Mouse (Mus musculus): ENCODE results near the gene Usp20.
"Not testable (repeated sequence)": the region's sequence is repeated elsewhere in the genome, so short reads cannot be mapped to it uniquely, and the experiment has no call there.

The Usp20 gene

DNA sequence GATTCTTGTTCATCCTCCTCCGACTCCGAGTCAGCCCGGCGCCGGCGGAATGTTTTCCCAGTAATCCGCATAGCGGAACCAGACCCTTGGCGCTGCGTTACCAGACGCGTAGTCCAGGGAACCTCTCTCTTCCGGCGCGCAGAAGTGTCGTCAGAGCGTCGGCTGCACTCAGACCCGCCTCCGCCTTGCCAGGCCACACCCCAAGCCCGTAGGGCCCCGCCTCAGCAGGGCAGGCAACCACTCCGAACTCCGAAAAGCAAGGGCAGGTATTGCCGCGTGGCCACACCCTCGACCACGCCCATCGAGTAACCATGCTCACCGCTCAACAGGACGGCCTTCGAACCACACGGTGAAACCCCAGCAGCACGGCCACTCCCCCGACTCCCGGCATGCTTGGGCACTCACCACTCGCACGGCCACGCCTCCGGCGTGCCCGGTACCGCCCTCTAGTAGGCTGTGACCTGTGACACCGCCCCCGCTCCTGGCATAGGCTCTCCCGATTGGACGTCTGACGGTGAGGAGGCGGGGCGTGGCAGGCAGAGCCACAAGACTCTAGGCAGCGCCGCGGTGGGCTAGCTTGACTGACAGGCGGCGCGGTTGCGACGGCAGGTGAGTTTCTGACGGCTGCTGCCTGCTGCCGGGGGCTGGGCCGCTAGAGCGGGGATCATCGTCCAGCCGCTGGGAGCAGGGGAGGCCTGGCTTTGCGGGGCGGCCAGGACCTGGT lies at the start of gene Usp20, which contains the start of gene BC005624:
Usp20 (plus strand) TSS at position 490 of the 724 bp plus-strand sequence.
BC005624 (minus strand) TSS at position 412 of the 724 bp plus-strand sequence.
- DNase-seq (ENCODE audit: extremely low read depth, low read depth), result peak; percentile 96

DNA sequence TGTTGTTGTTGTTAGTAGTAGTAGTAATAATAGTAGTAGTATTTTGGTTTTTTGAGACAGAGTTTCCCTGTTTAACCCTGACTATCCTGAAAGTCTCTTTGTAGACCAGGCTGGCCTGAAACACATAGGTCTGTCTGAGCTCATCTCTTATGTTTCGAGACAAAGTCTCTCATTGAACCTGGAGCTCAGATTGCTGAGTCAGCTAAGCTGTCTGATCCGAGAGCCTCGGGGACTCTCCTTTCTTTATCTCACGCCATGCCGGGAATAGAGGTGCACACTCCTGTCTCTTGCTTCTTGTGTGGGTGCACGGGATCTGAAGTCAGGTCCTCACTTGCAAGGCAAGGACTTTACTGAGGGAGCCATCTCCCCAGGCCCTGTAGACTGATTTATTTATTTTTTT lies 49.0 kb upstream of the Usp20 start:
- DNase-seq (ENCODE audit: extremely low read depth, low read depth), result no peak

- DNase-seq (ENCODE audit: extremely low read depth, low read depth), result peak; percentile 49
These were observed 48.1 kb upstream of the Usp20 start for GRCm38 (mm10) chr2:30933917-30934450.

DNA sequence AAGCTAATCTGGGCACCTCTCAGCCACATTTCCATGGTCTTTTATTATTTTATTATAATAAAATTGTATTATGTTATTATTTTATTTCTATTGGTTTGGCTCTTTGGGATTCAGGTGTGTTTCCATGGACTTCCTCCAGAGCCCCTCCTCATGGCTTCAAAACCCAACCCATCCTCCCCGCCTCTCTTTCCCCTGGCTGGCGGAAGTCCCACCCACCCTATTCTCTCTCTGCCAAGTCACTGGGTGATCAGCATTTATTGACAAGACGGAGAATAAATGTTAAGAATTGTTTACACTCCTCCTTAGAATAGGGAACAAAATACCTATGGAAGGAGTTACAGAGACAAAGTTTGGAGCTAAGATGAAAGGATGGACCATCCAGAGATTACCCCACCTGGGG lies 45.3 kb upstream of the Usp20 start:
- no peak for DNase-seq (ENCODE audit: extremely low read depth, low read depth)

- no peak for DNase-seq (ENCODE audit: extremely low read depth, low read depth)
These were observed 44.3 kb upstream of the Usp20 start for GRCm38 (mm10) chr2:30937731-30938130.

GRCm38 (mm10) chr2:30938574-30938991 lies 43.5 kb upstream of the Usp20 start:
- no peak for DNase-seq (ENCODE audit: extremely low read depth, low read depth)

DNA sequence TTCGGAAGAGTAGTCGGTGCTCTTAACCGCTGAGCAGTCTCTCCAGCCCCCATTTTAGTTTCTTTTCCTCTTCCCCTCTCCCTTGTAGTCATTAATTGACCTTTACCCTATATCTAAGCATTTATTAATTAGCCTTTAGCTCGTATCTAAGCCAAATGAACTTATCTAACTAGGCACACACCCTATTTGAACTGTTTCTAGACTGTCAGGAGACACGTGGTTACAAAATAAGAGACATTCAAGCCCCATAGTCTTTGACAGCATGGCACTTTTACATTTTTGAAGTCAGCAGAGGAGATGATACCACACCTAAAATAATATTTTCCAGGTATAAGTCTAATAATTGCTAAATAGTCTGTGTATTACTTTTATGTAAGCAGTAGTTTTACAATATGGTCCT lies 40.5 kb upstream of the Usp20 start:
- DNase-seq (ENCODE audit: extremely low read depth, low read depth), result no peak

DNA sequence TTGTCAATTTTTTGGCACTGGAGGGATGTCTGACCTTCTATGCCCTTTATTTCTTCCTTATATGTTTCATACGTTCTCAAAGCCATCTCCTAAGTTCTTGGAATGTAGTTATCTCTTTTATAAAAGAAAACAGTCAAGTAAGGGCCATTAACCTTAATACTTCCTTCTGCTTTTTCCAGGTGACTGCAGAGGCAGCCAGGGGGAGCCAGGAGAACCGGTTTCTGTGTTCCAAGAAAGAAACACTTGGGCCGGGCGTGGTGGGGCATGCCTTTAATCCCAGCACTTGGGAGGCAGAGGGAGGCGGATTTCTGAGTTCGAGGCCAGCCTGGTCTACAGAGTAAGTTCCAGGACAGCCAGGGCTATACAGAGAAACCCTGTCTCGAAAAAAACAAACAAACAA lies 40.0 kb upstream of the Usp20 start:
- DNase-seq (ENCODE audit: extremely low read depth, low read depth), result not testable (repeated sequence)

- DNase-seq (ENCODE audit: extremely low read depth, low read depth), result peak; percentile 80
These were observed 39.5 kb upstream of the Usp20 start for GRCm38 (mm10) chr2:30942603-30943011.

DNA sequence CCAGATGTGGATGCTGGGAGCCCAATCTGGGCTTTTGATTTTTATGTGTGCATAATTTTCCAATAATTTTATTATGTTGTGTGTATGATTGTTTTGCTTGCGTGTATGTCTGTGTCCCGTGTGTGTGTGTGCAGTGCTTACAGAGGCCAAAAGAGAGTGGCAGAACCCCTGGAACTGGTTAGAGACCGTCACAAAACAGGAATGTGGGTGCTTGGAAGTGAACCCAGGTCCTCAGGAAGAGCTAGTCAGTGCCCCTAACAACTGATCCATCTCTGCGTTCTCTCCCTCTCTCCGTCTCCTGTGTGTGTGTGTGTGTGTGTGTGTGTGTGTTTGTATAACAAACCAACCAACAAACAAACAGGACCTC lies 29.6 kb upstream of the Usp20 start:
- no peak for DNase-seq (ENCODE audit: extremely low read depth, low read depth)

DNA sequence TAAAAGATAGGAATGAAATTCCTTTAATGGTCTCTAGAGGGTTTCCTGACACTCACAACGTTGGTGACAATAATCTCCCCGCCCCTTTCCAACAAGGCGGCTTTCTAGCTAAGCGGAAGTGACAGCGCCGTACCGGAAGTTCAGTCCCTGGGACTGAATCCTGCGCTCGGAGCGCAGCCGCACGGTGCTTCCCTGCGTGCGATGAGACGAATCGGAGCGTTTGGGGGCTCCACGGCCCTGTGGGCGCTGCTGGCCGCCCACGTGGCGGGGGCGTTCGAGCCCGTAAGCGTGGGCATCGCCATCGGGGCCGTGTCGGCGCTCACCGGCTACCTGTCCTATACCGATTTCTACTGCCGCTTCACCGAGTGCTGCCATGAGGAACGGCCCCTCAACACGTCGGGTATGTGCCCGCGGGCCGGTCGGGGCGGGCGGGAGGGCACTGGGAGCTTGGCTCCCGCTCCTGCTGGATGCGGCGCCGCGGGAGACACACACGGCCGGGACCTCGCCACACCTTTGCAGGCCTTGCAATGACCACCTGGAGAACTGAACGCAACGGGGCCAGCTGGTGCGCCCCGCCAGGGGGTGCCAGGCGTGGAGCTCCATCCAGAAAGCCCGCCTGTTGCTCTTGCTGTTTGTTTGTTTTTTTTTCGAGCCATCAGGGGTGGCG lies 29.1 kb upstream of the Usp20 start, which contains the start of gene Tor1b:
Tor1b (plus strand) TSS at position 136 of the 667 bp plus-strand sequence.
- peak; percentile 86 for DNase-seq (ENCODE audit: extremely low read depth, low read depth)

DNA sequence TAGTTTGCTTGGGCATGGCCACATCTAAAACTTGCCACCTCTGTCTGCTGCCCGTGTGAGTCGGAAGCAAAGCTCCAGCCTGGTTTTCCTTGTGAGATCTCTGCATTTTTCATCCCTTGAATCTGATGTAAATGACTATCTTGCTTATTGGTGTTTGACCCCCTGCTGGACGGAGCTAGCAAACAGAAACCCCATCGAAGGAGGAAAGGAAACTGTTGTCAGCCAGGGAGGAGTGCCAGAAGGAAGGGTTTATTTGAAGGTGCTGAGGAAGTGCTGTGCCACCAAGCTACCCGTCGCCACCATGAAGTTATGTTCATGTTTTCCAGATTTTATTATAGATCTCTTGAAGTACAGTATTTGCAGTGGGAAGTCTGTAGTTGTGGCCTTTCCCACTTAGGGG lies 27.3 kb upstream of the Usp20 start:
- DNase-seq (ENCODE audit: extremely low read depth, low read depth), result no peak

GRCm38 (mm10) chr2:30957511-30957910 lies 24.6 kb upstream of the Usp20 start:
- DNase-seq (ENCODE audit: extremely low read depth, low read depth), result no peak

DNA sequence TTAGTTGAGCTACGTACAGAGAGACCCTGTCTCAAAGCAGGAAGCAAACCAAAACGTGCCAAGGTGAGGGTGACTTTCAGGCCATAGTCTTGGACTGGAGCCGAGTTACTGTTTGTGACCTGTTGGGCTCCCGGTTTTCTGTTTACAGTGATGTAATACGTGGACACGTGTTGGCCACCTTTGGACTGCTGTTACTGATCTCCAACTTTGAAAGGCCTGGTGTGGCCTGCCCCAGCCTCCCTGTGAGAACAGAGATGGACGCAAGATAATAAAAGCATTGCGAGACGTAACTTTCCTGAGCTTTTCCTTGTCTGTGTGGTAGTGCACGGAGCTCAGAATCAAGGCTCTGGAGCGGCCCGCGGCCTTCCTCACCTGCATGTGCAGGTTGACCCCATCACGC lies 23.4 kb upstream of the Usp20 start:
- no peak for DNase-seq (ENCODE audit: extremely low read depth, low read depth)

GRCm38 (mm10) chr2:30959856-30960255 lies 22.2 kb upstream of the Usp20 start:
- DNase-seq (ENCODE audit: extremely low read depth, low read depth), result no peak

- DNase-seq (ENCODE audit: extremely low read depth, low read depth), result no peak
These were observed 19.4 kb upstream of the Usp20 start for GRCm38 (mm10) chr2:30962570-30963254.

- DNase-seq (ENCODE audit: extremely low read depth, low read depth), result no peak
These were observed 16.5 kb upstream of the Usp20 start for GRCm38 (mm10) chr2:30965627-30966026.

- DNase-seq (ENCODE audit: extremely low read depth, low read depth), result peak; percentile 52
These were observed 15.3 kb upstream of the Usp20 start for GRCm38 (mm10) chr2:30966826-30967225.

DNA sequence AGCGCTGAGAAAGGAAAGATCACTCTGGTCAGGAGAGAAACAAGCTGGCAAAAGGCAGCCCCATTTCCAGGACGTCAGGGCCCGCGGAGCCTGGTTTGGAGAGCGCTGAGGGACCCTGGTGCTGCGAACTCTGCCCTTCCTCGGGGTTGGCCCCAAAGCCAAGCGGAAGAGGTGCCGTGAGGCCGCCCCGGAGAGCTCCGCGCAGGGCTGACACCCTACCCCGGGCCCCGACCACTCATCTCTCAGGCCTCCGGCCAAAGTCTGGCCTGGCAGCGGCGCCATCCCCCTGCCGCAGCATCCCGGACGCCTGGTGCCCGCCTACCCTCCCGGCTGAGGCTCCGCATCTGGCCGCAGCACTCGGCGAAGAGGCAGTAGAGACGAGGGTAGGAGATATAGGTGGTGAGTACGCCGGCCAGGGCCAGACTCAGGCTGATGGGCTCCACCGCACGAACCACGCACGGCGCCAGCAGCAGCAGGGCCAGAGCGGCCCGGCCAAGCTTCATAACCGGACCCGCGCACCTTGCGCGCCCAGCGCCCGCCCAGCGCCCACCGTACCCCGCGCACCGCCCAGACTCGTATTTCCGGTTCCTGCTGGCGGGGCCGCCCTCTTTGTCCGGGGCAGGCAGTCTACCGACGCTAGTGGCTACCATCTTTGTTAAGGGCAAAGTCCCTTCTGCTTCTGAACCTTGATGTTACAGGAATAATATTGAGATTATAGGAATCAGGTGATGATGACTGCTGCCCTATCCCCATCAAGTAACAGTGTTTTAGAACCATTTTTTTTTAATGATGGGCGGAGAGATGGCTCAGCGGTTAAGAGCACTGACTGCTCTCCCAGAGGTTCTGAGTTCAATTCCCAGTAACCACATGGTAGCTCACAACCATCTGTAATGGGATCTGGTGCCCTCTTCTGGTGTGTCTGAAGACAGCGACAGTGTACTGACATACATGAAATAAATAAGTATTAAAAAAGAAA lies 14.4 kb upstream of the Usp20 start, which contains the start of gene Tor1a:
Tor1a (minus strand) TSS at position 582 of the 976 bp plus-strand sequence.
- peak; percentile 88 for DNase-seq (ENCODE audit: extremely low read depth, low read depth)

GRCm38 (mm10) chr2:30983024-30983423 lies 945 bp downstream of the Usp20 start:
- no peak for DNase-seq (ENCODE audit: extremely low read depth, low read depth)

Data from MEL-GATA-1-ER (cell line).